Mouse (Mus musculus): ENCODE measurements around the gene Hspa2.

DNA sequence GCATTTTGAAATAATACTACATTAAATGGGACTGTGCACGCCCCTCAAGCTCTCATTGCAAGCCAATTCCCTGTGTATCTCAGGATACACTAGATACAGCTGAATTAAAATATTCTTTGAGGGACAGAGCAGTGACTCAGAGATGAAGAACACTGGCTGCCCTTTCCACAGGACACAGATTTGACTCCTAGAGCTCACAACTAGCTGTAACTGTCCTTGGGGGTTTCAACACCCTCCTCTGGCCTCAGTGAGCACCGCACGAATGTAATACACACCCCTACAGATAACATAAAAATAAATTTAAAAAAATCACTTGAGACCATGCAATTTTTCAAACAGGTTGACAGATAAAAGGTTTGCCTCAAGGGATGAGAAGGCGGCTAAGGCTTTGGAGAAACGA is 23.6 kb downstream of the Hspa2 start:
- TF ChIP-seq GATA1 (IDR thresholded peaks at IDR 0.05; ENCODE audit: low read length) (no peak), TAL1 (IDR thresholded peaks at IDR 0.05; ENCODE audit: low read length) (no peak)

All from erythroblast, embryonic 14.5 days (primary cell).